Mouse (Mus musculus): ENCODE measurements around the gene Trat1. TPM values are rescaled to one million over a fixed set of nuclear protein-coding genes. Genes with fewer than 3 reads are reported as not detected.

Trat1 gene
- 0.04 and 0.07 TPM in 2 replicates for polyA plus RNA-seq (2012; rRNA removed; ENCODE audit: low replicate concordance)

GRCm38 (mm10) chr16:48771971-48772445 is at the start of gene Trat1:
TSS of gene Trat1 (minus strand) at chr16:48772021.

GRCm38 (mm10) chr16:48816695-48817094 is 44.9 kb upstream of the Trat1 start, which contains the start of gene Retnlb:
TSS of gene Retnlb (plus strand) at chr16:48816856.

Other genes with a start within 250 kb of the Trat1 start
- gene Retnlb, start 44.8 kb upstream of the Trat1 start, polyA plus RNA-seq (2012; rRNA removed; ENCODE audit: low replicate concordance) = 0.50 TPM in 1 of 2 replicates, not detected in the other
- gene Retnla, start 70.5 kb upstream of the Trat1 start, polyA plus RNA-seq (2012; rRNA removed; ENCODE audit: low replicate concordance) = 2.0 and 2.8 TPM in 2 replicates
- gene Retnlg, start 100.6 kb upstream of the Trat1 start, polyA plus RNA-seq (2012; rRNA removed; ENCODE audit: low replicate concordance) = 1.4 and 4.5 TPM in 2 replicates
- 0.15 and 0.30 TPM in 2 replicates for gene Dzip3, start 222.1 kb upstream of the Trat1 start, polyA plus RNA-seq (2012; rRNA removed; ENCODE audit: low replicate concordance)
- 0.33 and 0.54 TPM in 2 replicates for gene Cip2a, start 222.2 kb upstream of the Trat1 start, polyA plus RNA-seq (2012; rRNA removed; ENCODE audit: low replicate concordance)

Measured in duodenum, adult 2 months (tissue).